ENCODE assay signal across 11 mouse cellular contexts in the genomic region with DNA sequence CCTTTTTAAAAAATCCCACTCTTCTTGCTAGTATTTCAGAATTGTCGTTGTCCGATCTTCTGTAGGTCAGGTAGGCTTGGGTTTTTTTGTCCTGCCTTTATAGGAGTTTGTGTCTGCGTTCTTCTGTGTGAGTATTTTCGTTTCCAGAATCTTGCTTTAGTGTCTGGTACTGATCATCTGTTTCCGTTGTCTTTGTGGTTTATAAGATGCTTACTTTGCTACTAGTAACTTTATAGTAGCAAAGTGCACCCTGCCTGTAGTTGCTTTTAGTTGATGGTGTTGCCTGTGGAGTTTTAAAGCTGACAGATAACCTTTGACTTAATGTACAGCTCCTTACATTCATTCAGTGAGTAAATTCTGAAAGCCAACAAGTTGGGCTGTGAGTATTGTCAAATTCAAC.
"Had no signal": no experiment of that assay in that cellular context is flagged by ENCODE, and none has a peak within 500 bp of the region (broad histone marks: within the 10 kb centered on the region; RNA-seq: fewer than 3 reads in every experiment).

No protein-coding gene starts in this region.

- DNase-seq: liver, postnatal 0 days; lung, adult 2 months; lung, postnatal 14 days; lung, postnatal 36 days; right cerebral cortex, postnatal 14 days; thymus, adult 18-20 months; thymus, postnatal 14 days; thymus, postnatal 36 days had no signal

- ATAC-seq: liver, postnatal 0 days; lung, postnatal 0 days; midbrain, embryonic 13.5 days; midbrain, embryonic 15.5 days had no signal
